Mouse (Mus musculus) olfactory bulb, adult 2 months (tissue): ENCODE measurements around the gene Tox2.

Experiments
- CTCF ChIP-seq: fragments of 200-500 bp; IDR thresholded peaks from 2 replicates; pipeline ENCODE4 v1.5.1; 2012; ENCODE audit warnings: low read depth, mild to moderate bottlenecking, low read length, moderate library complexity; ENCODE audit not compliant: insufficient read depth
- POLR2A ChIP-seq: fragments of 200-500 bp; IDR thresholded peaks from 2 replicates; pipeline ENCODE4 v1.6.1; 2012; ENCODE audit warnings: mild to moderate bottlenecking, low read depth, low read length, moderate library complexity; ENCODE audit not compliant: insufficient read depth

- no peak for TF ChIP-seq CTCF
- TF ChIP-seq POLR2A = no peak
These were observed 7.1 kb upstream of the Tox2 start for GRCm38 (mm10) chr2:163195834-163196145.
